Mouse (Mus musculus) right cerebral cortex, postnatal 4 days (tissue): ENCODE measurements around the gene Stx8.

Experiments
- DNase-seq: peaks from one replicate; pipeline ENCODE4 v3.0.0-alpha.2; 2022

The Stx8 gene

DNA sequence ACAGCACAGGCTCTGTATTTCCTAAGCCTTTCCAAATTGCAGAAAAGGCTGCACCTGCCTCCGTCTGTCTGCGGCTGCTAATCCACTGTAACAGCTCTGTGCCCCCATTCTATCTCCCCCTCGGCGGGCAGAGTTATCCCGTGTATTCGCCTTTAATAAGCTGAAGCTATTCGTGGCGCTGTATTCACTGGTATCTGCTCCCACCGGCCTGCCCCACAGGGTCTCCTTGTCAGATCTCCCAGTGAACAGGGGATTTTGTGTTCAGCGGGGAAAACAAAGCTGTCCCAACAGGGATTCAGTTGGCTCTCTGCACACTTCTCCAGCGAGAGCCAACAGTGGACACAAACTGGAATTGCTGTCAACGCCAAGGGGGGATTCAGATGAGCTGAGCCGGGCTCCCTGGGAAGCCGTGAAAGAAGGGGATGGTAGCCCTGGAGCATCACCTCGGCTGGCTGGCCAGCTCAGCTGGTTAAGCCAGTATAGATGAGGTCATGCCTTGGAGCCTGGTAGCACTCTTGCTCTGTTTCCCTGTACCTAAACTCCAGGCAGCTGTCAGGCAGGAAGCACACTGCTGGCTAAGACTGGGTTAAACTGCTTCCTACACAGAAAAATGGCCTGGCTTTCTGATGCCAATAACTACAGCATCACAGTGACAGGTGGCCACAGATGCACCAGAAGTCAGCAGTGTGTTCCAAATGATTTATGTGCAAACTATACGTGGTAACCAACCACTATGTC, 278.4 kb downstream of the Stx8 start:
- DNase-seq, result no peak

DNA sequence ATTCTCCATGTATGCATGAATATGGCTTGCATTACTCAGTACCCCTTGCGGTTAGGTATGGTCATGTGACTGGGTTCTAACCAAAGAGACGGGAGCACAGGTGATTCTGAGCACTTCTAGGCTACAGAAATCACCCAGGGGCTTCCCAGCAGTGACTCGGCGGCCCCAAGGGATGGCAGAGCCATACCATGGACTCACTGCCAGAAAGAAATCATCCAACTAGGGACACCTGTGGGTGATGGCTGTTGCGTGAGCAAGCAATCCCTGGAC, 278.9 kb downstream of the Stx8 start:
- DNase-seq, result no peak

DNA sequence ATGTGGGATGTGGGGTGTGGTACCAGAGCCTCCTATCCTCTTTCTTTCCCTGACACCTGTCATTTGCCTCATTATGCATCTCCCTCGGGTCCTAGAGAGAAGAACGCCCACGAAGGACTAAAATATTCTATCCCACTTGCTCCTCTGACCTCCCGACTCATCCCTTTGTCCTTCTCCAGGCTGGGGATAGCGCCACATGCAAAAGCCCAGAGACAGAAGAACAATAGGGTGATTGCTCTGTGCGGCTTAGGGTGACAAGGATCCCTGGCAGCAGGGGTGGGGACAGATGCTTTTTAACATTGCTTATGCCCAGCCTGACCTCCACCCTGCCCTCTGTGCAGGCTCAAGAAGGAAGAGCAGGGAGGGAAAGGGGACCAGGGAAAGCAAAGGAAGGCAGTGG, 281.9 kb downstream of the Stx8 start:
- DNase-seq, result no peak

DNA sequence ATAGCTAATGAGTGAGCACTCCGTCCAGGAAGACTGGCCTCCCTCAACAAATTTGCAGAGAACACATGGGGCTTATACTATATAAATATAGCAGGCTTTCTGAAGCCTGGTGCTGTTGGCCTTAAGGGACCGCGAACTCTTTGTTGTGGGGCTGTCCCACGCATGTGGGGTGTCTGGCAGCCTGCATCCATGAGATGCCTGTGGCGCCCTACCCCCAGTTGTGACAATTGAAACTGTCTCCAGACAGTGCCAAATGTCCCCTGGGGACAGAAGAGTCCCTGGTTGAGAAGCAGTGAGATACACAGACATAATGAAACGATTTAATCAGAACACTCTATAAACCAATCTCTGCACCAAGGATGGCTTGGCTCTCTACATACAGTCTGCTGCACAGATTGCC, 284.1 kb downstream of the Stx8 start:
- DNase-seq, result no peak

DNA sequence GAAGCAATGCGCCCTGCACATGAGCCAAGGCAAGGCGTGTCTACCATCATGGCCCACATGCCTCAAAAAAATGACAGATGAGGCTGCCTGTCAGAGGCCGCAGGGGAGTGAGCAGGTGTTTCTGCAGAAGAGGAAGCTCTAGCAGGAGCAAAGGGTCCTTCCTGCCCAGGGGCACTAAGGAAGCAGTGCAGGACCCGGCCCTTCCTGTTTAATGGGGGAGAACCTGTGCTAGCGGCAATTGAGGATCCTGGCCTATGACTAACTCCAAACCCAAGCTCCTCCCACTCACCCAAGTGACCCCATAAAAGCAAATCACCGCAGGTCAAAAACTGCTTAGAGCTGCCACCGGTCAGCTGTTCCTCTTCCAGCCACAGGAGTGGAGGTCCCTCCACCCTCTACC, 287.5 kb downstream of the Stx8 start:
- no peak for DNase-seq
